Mouse (Mus musculus) liver, embryonic 12.5 days (tissue): Measurements from ENCODE around the gene Zswim7. TPM values are rescaled to one million over a fixed set of nuclear protein-coding genes. Genes with fewer than 3 reads are reported as not detected.
A peak's percentile ranks its signal among the peaks of the same experiment; 100 is the strongest.
"Not testable (repeated sequence)": the region's sequence is repeated elsewhere in the genome, so short reads cannot be mapped to it uniquely, and the experiment has no call there.

ENCODE experiments used
- ATAC-seq: fragments of 200-750 bp; cut with Nextera tagmentation; 2 replicates; pipeline ENCODE4 v1.8.0; 2017; ENCODE audit warnings: moderate number of reproducible peaks, mild to moderate bottlenecking, moderate library complexity
- H3K27ac ChIP-seq: fragments of 300-500 bp; sonication (generic); 2 replicates; pipeline ENCODE4 v1.5.1; 2016; ENCODE audit warnings: mild to moderate bottlenecking
- H3K27me3 ChIP-seq: fragments of 300-500 bp; sonication (generic); replicated peaks from 2 replicates; pipeline ENCODE4 v1.6.1; 2016; ENCODE audit warnings: mild to moderate bottlenecking, moderate library complexity
- H3K36me3 ChIP-seq: fragments of 300-500 bp; sonication (generic); 2 replicates; pipeline ENCODE4 v1.6.1; 2016; ENCODE audit warnings: mild to moderate bottlenecking, moderate library complexity
- H3K4me1 ChIP-seq: fragments of 300-500 bp; sonication (generic); 2 replicates; pipeline ENCODE4 v1.6.1; 2016
- H3K4me2 ChIP-seq: fragments of 300-500 bp; sonication (generic); 2 replicates; pipeline ENCODE4 v1.6.1; 2016; ENCODE audit warnings: mild to moderate bottlenecking, moderate library complexity
- H3K4me3 ChIP-seq: fragments of 300-500 bp; sonication (generic); 2 replicates; pipeline ENCODE4 v1.5.1; 2016; ENCODE audit warnings: mild to moderate bottlenecking, moderate library complexity
- H3K9ac ChIP-seq: fragments of 300-500 bp; sonication (generic); 2 replicates; pipeline ENCODE4 v1.6.1; 2016; ENCODE audit warnings: mild to moderate bottlenecking, moderate library complexity
- H3K9me3 ChIP-seq: fragments of 300-500 bp; sonication (generic); replicated peaks from 2 replicates; pipeline ENCODE4 v1.6.1; 2016; ENCODE audit warnings: mild to moderate bottlenecking, moderate library complexity
- WGBS: fragments of 180-500 bp; shearing (Covaris S2); methylation state at CpG from one replicate; pipeline ENCODE4 v1.1.7; 2016; ENCODE audit not compliant: insufficient replicate concordance; 5-methylcytosine and 5-hydroxymethylcytosine counted together
- polyA plus RNA-seq: library from polyadenylated mRNA; unstranded; fragments of >200 nt; fragmentation: Nextera tagmentation; extraction: Ambion mirVana; gene quantifications from 2 replicates; pipeline ENCODE4 v1.2.1, GENCODE M21; 2016

Zswim7 gene
- polyA plus RNA-seq = 14.1 and 14.4 TPM in 2 replicates

DNA sequence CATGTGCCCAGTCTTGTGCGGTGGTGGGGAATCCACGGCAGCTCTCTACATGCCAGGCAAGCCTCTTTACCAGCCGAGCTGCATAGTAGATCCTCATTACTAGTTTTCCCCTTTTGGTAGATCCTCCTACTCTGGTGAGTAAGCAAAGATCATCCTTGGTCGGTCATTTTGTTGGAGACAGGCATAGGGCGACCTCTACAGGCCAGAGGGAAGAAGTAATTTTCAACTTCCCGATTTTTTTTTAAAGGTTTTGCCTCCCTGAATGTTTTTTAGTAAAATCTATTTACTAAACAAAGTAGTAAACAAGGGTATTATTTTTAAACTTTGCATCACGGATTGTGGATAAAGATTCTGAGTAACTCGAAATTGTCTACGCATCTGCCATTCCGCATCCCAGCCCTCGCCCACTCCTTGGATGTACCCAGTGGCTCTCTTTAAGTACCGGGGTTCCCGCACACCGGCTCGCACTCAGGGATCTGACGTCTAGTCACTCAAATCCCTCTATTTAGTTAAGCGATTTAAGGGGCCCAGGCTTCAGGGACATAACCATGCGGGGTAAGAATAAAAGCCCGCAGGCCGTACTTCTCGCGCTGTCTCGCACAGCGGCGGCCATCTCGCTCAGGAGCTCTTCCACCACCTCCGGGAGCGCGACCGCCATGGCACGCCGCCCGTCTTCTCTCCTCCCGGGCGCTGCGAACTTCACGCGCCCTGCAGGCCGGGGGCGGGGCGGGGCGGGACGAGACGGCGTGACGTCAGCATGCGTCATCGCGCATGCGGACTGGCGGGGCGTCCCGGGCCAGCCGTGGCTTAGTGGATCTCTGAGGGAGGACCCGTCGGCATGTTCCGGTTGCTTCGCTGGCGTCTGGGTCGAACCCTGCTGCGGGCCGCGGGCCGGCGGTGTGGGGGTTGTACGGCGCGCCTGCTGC is at the start of gene Zswim7, which contains the start of gene Ttc19:
Gene Zswim7, minus strand, starts transcription at position 701 of the 926 bp plus-strand sequence.
Gene Ttc19, plus strand, starts transcription at position 799 of the 926 bp plus-strand sequence.
- no peaks in the 10 kb centered on the region for H3K9me3 ChIP-seq
- WGBS = under 1% methylated on average over 67 of the region's 68 CpGs
- ATAC-seq = peak; percentile 95
- H3K4me2 ChIP-seq = peak within 1 kb of the TSS; percentile 91
- peak within 1 kb of the TSS; percentile 88 for H3K4me3 ChIP-seq
- peaks cover 19% of the 10 kb centered on the region for H3K36me3 ChIP-seq
- H3K9ac ChIP-seq = peak within 1 kb of the TSS; percentile 82
- H3K4me1 ChIP-seq = peaks cover 22% of the 10 kb centered on the region
- H3K27ac ChIP-seq = peak within 1 kb of the TSS; percentile 91
- H3K27me3 ChIP-seq = no peaks in the 10 kb centered on the region

DNA sequence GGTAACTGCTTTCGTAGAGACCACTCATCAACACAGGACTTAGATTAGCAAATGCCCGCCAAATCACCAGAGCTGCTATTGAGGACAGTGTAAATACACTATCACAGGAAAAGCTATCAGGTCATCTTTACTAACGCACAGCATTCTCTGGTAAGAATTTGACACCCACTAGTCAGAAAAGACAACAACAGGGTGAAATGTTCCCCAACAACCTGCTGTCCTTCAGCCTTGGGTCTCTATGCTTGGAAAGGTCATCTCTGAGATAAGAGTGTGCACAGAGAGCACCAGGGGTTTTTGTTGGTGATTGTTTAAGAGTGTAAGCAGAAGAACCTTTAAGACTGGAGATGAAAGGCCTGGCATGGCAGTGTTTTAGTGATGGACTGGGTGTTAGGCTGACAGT is 42.5 kb upstream of the Zswim7 start:
- H3K36me3 ChIP-seq = peaks cover 96% of the 10 kb centered on the region
- ATAC-seq = no peak
- WGBS = 78% methylated on average over 3 of the region's 3 CpGs
- H3K27me3 ChIP-seq = no peaks in the 10 kb centered on the region
- H3K27ac ChIP-seq = no peak overlapping the region
- no peak overlapping the region for H3K4me3 ChIP-seq
- H3K4me2 ChIP-seq = no peak overlapping the region
- H3K4me1 ChIP-seq = no peaks in the 10 kb centered on the region
- H3K9me3 ChIP-seq = no peaks in the 10 kb centered on the region
- no peak overlapping the region for H3K9ac ChIP-seq

DNA sequence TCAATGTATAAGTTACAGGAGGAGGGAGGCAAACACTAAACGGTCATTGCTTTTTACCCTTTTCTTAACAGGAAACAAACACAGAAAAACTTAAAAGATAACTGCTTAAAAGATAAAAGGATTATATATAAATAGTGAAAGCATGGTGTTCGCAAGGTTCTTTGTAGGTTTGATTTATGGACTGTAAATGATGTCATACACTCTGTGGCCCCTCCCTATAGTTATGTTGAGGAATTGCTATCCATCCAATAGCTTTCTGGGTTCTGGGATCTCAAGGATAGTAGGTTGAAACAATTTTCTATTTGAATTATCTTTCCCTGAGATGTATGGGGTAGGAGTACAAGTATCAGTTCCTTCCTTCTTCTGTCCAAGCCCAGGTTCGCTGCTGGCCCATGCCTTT is 38.9 kb upstream of the Zswim7 start:
- Histone ChIP-seq H3K27ac (no peak overlapping the region), H3K36me3 (peaks cover 95% of the 10 kb centered on the region), H3K4me1 (no peaks in the 10 kb centered on the region), H3K9ac (no peak overlapping the region), H3K4me2 (no peak overlapping the region), H3K9me3 (no peaks in the 10 kb centered on the region), H3K4me3 (no peak overlapping the region), H3K27me3 (no peaks in the 10 kb centered on the region)
- 81% methylated on average over 3 of the region's 3 CpGs for WGBS
- no peak for ATAC-seq

DNA sequence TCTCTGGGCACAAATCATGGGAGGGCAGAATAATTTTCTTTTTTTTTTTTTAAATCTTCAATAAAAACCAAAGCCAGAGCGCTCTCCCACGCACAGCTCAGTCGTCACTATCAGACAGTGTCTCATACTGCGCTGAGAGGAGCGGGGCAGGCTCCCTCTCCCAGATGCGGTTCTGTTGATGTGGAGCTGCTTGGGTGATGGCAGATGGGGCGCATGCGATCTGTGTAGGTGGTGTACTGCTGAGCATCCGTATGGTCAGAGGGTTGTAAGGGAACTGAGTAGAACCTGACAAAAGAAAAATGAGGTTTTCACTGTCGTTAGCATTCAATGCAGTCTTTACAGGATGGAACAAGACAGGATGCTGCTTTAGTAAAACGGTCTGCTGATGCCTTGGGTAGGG is 36.6 kb upstream of the Zswim7 start:
- no peaks in the 10 kb centered on the region for H3K27me3 ChIP-seq
- H3K27ac ChIP-seq = no peak overlapping the region
- H3K4me1 ChIP-seq = no peaks in the 10 kb centered on the region
- H3K9me3 ChIP-seq = no peaks in the 10 kb centered on the region
- WGBS = 80% methylated on average over 11 of the region's 11 CpGs
- H3K4me3 ChIP-seq = no peak overlapping the region
- no peak overlapping the region for H3K9ac ChIP-seq
- no peak for ATAC-seq
- no peak overlapping the region for H3K4me2 ChIP-seq
- H3K36me3 ChIP-seq = peaks cover 98% of the 10 kb centered on the region

DNA sequence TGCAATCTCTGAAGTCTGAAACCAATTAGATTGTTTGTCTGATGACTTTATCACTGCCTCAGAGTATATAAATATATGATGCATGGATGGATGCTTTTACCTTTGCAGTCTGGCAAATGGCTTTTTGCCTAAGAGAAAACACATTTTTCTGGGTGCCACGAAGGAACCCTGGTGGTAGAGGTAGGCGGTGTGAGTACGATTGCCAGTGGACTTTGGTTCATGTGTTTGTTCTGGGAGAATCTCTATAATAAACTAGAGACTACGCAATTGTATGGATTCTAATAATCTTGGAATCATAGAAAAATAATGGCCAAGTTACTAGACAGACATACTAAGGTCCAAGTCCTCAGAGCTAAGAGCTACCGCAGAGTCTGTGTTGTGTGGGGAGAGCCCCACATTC is 33.8 kb upstream of the Zswim7 start:
- no peak for ATAC-seq
- Histone ChIP-seq H3K4me3 (no peak overlapping the region), H3K9me3 (no peaks in the 10 kb centered on the region), H3K27me3 (no peaks in the 10 kb centered on the region), H3K36me3 (peaks cover 77% of the 10 kb centered on the region), H3K4me1 (no peaks in the 10 kb centered on the region), H3K9ac (no peak overlapping the region), H3K4me2 (no peak overlapping the region), H3K27ac (no peak overlapping the region)
- 86% methylated on average over 5 of the region's 5 CpGs for WGBS

DNA sequence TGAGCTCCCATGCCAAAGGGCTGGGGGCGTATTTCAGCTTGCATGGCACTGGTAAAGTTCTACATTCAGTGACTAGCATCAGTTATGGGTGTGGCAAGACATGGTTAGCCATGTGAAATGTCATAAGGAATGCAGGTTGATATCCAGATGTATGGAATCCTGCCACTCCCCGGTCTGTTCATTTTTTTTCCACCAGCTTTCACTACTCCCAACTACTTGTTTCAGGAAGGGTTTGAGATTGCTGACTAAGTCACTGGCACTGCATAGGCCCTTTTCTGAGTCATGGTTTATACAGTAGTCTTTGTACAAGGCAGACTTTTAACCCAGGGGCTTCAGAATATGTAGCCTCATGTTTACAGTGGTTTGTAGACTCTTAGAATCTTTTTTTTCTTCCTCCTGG is 28.1 kb upstream of the Zswim7 start:
- H3K4me1 ChIP-seq = no peaks in the 10 kb centered on the region
- no peak overlapping the region for H3K4me3 ChIP-seq
- H3K4me2 ChIP-seq = no peak overlapping the region
- H3K9me3 ChIP-seq = no peaks in the 10 kb centered on the region
- H3K9ac ChIP-seq = no peak overlapping the region
- no peaks in the 10 kb centered on the region for H3K27me3 ChIP-seq
- H3K27ac ChIP-seq = no peak overlapping the region
- H3K36me3 ChIP-seq = peaks cover 37% of the 10 kb centered on the region
- no peak for ATAC-seq
- 83% methylated on average over 2 of the region's 2 CpGs for WGBS

DNA sequence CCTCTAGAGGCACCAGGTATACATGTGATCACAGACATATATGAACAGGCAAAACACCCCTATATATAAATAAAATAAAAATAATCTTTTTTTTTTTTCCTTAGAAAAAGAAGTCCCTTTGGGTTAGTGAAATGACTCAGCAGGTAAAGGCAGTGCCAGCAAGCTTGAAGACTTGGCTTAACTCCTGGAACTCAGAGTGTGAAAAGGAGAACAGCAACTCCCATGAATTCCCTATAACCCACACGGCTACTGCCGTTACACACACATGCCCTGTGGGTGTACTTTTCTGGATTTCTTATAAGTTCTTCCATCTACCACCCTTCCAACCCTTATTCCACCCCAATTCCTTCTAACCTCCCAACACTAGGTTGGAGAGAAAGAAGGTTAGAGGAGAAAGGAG is 24.7 kb upstream of the Zswim7 start:
- H3K4me1 ChIP-seq = no peaks in the 10 kb centered on the region
- H3K4me3 ChIP-seq = no peak overlapping the region
- no peak overlapping the region for H3K4me2 ChIP-seq
- no peak overlapping the region for H3K9ac ChIP-seq
- WGBS = 92% methylated on average over 2 of the region's 2 CpGs
- no peak for ATAC-seq
- H3K27me3 ChIP-seq = no peaks in the 10 kb centered on the region
- no peaks in the 10 kb centered on the region for H3K9me3 ChIP-seq
- no peak overlapping the region for H3K27ac ChIP-seq
- H3K36me3 ChIP-seq = peaks cover 15% of the 10 kb centered on the region

DNA sequence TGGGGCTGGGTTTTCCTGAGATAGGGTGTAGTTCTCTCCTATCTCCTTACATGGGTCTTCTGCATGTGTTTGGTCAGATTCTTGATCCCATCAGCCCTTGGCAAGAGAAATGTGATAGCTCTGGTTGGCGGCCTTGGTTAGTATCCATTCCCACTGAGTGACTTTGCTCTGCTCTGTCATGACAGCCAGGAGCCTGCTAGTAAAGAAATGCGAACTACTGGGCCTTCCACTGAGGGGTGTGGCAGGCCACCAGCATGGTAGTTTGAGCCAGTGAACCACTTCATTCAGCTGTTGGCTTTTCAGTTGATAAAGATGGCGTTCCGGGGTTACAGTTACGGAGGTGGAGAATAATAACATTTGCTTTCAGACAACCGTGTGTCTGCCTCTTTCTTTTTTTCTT is 17.7 kb upstream of the Zswim7 start:
- H3K9me3 ChIP-seq = no peaks in the 10 kb centered on the region
- H3K4me3 ChIP-seq = no peak overlapping the region
- no peak overlapping the region for H3K4me2 ChIP-seq
- no peak overlapping the region for H3K27ac ChIP-seq
- H3K36me3 ChIP-seq = 0 out of 2 replicates have a peak, but pooled peaks cover 3% of the 10 kb centered on the region
- no peak overlapping the region for H3K9ac ChIP-seq
- ATAC-seq = no peak
- WGBS = 65% methylated on average over 6 of the region's 6 CpGs
- no peaks in the 10 kb centered on the region for H3K27me3 ChIP-seq
- no peaks in the 10 kb centered on the region for H3K4me1 ChIP-seq

DNA sequence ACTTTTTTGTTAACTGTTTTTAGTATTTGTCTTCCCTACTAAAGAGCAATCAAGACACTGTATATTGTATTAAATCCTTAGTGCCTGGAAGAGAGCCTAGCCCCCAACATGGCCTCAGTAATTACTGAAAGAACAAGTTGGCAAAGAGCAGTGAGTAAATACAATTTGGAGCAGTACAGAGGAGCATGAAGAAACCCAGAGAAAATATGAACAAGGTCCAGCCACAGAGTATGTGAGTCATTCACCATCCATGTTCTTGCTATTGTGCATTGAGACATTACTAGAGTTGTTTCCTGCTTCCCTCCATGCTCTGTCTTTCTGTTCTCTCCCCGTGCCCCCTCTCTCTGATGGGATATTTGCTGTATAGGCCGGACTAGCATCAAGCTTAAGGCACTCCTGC is 12.9 kb upstream of the Zswim7 start:
- no peaks in the 10 kb centered on the region for H3K9me3 ChIP-seq
- no peaks in the 10 kb centered on the region for H3K27me3 ChIP-seq
- 0 out of 2 replicates have a peak, but pooled peaks cover 3% of the 10 kb centered on the region for H3K36me3 ChIP-seq
- no peaks in the 10 kb centered on the region for H3K4me1 ChIP-seq
- no peak overlapping the region for H3K4me3 ChIP-seq
- WGBS = 73% methylated on average over 2 of the region's 2 CpGs
- H3K9ac ChIP-seq = no peak overlapping the region
- no peak overlapping the region for H3K4me2 ChIP-seq
- no peak for ATAC-seq
- H3K27ac ChIP-seq = no peak overlapping the region

DNA sequence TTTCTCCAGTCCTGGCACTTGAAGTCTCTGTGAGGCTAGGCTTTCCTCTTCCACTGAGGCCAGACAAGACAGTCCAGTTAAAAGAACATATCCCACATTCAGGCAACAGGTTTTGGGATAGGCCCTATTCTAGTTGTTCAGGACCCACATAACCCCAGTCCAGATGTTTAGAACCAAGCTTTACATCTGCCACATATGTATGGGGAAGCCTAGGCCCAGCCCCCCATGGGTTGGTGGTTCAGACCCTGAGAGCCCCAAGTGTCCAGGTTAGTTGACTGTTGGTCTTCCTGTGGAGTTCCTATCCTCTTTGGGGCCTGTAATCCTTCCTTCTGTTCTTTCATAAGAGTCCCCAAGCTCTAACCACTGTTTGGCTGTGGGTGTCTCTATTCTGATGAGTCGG is 6.5 kb upstream of the Zswim7 start:
- WGBS = 89% methylated on average over 1 of the region's 1 CpGs
- no peak overlapping the region for H3K27ac ChIP-seq
- no peaks in the 10 kb centered on the region for H3K9me3 ChIP-seq
- peaks cover 33% of the 10 kb centered on the region for H3K36me3 ChIP-seq
- H3K4me1 ChIP-seq = no peaks in the 10 kb centered on the region
- H3K4me2 ChIP-seq = no peak overlapping the region
- no peak overlapping the region for H3K4me3 ChIP-seq
- no peak overlapping the region for H3K9ac ChIP-seq
- no peaks in the 10 kb centered on the region for H3K27me3 ChIP-seq
- ATAC-seq = no peak

DNA sequence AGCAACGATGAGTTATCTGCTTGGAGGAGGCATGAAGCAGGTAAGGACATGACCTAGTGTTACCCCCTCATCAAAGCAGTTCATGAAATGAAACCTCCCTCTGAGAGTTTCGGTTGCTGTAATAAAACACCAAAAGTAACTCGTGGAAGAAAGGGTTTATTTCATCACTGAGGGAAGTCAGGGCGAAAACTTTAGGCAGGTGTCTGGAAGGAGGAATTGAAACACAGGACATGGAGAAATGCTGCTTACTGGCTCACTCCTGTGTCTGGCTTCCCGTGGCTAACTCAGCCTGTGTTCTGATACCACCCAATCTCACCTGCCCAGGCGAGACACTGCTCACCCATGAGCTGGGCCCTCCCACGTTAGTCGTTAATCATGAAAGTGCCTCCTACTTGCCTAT is 3.8 kb upstream of the Zswim7 start:
- no peak for ATAC-seq

DNA sequence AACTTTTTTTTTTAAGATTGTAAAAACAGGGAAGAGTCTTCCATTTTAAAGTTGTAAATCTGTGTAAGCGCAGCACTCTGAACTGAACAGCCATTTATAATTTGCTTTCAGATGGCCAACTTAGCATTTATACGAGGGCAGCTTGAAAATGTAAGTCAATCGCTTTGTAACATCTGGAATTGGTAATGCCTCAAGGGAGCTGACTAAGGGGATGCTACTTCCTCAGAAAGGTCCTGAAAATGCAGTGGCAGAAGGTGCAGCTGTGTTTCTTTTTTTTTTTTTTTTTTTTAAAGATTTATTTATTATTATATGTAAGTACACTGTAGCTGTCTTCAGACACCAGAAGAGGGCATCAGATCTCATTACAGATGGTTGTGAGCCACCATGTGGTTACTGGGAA is 2.8 kb upstream of the Zswim7 start:
- Histone ChIP-seq H3K4me1 (peaks cover 15% of the 10 kb centered on the region), H3K36me3 (peaks cover 33% of the 10 kb centered on the region)
- not testable (repeated sequence) for H3K4me2 ChIP-seq, H3K9ac ChIP-seq, H3K27ac ChIP-seq, H3K27me3 ChIP-seq, H3K9me3 ChIP-seq, ATAC-seq, H3K4me3 ChIP-seq
- WGBS = 89% methylated on average over 3 of the region's 3 CpGs

More for the DNA sequence above, 3.8 kb upstream of the Zswim7 start:
- peaks cover 33% of the 10 kb centered on the region for H3K36me3 ChIP-seq
- WGBS = 70% methylated on average over 8 of the region's 8 CpGs
- no peak overlapping the region for H3K9ac ChIP-seq
- peaks cover 12% of the 10 kb centered on the region for H3K4me1 ChIP-seq
- no peaks in the 10 kb centered on the region for H3K27me3 ChIP-seq
- no peak overlapping the region for H3K4me2 ChIP-seq
- no peaks in the 10 kb centered on the region for H3K9me3 ChIP-seq
- H3K4me3 ChIP-seq = no peak overlapping the region
- no peak overlapping the region for H3K27ac ChIP-seq
